Mouse (Mus musculus): Measurements from ENCODE around the gene 1700125H20Rik. TPM values are rescaled to one million over a fixed set of nuclear protein-coding genes. Genes with fewer than 3 reads are reported as not detected.

Gene 1700125H20Rik
- total RNA-seq, 1 experiment = not detected

GRCm38 (mm10) chr11:85128883-85129282 lies 41.3 kb upstream of the 1700125H20Rik start:
- in situ Hi-C loops (cut with MboI; ENCODE audit: low sequenced_read_pairs in 2 of 2, unreplicated experiment in 2 of 2) = no loop called here
- TF ChIP-seq ZNF384 (IDR thresholded peaks at IDR 0.05; ENCODE audit: low read depth, low read length) = no peak
- no peak for TF ChIP-seq HCFC1 (IDR thresholded peaks at IDR 0.05; ENCODE audit: borderline replicate concordance, insufficient read depth, low read length)
- no peak for TF ChIP-seq CHD2 (IDR thresholded peaks at IDR 0.05; ENCODE audit: low read depth, low read length)
- no peak for TF ChIP-seq MAFK (IDR thresholded peaks at IDR 0.05; ENCODE audit: insufficient read depth, low read depth, low read length)
- no peak for TF ChIP-seq ZC3H11A (IDR thresholded peaks at IDR 0.05; ENCODE audit: borderline replicate concordance, low read depth, low read length)

GRCm38 (mm10) chr11:85131542-85131941 lies 38.7 kb upstream of the 1700125H20Rik start:
- no peak for DNase-seq (ENCODE audit: low read depth, low spot score)
- no peak overlapping the region for H3K27ac ChIP-seq (ENCODE audit: insufficient read depth, low read depth, low read length, poor library complexity, severe bottlenecking)
- H3K9me3 ChIP-seq (ENCODE audit: control insufficient read depth, insufficient read depth, low read depth, low read length) = no peaks in the 10 kb centered on the region
- H3K36me3 ChIP-seq (ENCODE audit: control insufficient read depth, insufficient read depth, low read length, poor library complexity, severe bottlenecking) = no peaks in the 10 kb centered on the region
- in situ Hi-C loops (cut with MboI; ENCODE audit: low sequenced_read_pairs in 2 of 2, unreplicated experiment in 2 of 2) = no loop called here
- H3K4me3 ChIP-seq (ENCODE audit: insufficient read depth in 1 of 2, low read depth in 1 of 2, low read length in 2 of 2, poor library complexity in 1 of 2, severe bottlenecking in 1 of 2) = no peak overlapping the region
- H3K4me1 ChIP-seq (ENCODE audit: control insufficient read depth in 2 of 2, insufficient read depth in 2 of 2, low read length in 2 of 2, poor library complexity in 1 of 2) = no peaks in the 10 kb centered on the region
- H3K9ac ChIP-seq (ENCODE audit: insufficient read depth, low read depth, low read length, poor library complexity, severe bottlenecking) = no peak overlapping the region
- no peak for TF ChIP-seq CHD2 (IDR thresholded peaks at IDR 0.05; ENCODE audit: low read depth, low read length)
- no peak for TF ChIP-seq ZNF384 (IDR thresholded peaks at IDR 0.05; ENCODE audit: low read depth, low read length)
- no peak for TF ChIP-seq ZC3H11A (IDR thresholded peaks at IDR 0.05; ENCODE audit: borderline replicate concordance, low read depth, low read length)
- no peak for TF ChIP-seq HCFC1 (IDR thresholded peaks at IDR 0.05; ENCODE audit: borderline replicate concordance, insufficient read depth, low read length)
- no peak for TF ChIP-seq MAFK (IDR thresholded peaks at IDR 0.05; ENCODE audit: insufficient read depth, low read depth, low read length)

More at GRCm38 (mm10) chr11:85128883-85129282, 41.3 kb upstream of the 1700125H20Rik start:
- no peaks in the 10 kb centered on the region for H3K36me3 ChIP-seq (ENCODE audit: control insufficient read depth, insufficient read depth, low read length, poor library complexity, severe bottlenecking)
- no peak for DNase-seq (ENCODE audit: low read depth, low spot score)
- no peak overlapping the region for H3K27ac ChIP-seq (ENCODE audit: insufficient read depth, low read depth, low read length, poor library complexity, severe bottlenecking)
- H3K4me1 ChIP-seq (ENCODE audit: control insufficient read depth in 2 of 2, insufficient read depth in 2 of 2, low read length in 2 of 2, poor library complexity in 1 of 2) = no peaks in the 10 kb centered on the region
- H3K4me3 ChIP-seq (ENCODE audit: insufficient read depth in 1 of 2, low read depth in 1 of 2, low read length in 2 of 2, poor library complexity in 1 of 2, severe bottlenecking in 1 of 2) = no peak overlapping the region
- no peaks in the 10 kb centered on the region for H3K9me3 ChIP-seq (ENCODE audit: control insufficient read depth, insufficient read depth, low read depth, low read length)
- H3K9ac ChIP-seq (ENCODE audit: insufficient read depth, low read depth, low read length, poor library complexity, severe bottlenecking) = no peak overlapping the region

- H3K27ac ChIP-seq (ENCODE audit: insufficient read depth, low read depth, low read length, poor library complexity, severe bottlenecking) = no peak overlapping the region; the same call in 1 of the 2 replicates
- no peaks in the 10 kb centered on the region for H3K9me3 ChIP-seq (ENCODE audit: control insufficient read depth, insufficient read depth, low read depth, low read length)
- H3K4me3 ChIP-seq (ENCODE audit: insufficient read depth in 1 of 2, low read depth in 1 of 2, low read length in 2 of 2, poor library complexity in 1 of 2, severe bottlenecking in 1 of 2) = peak overlapping the region; percentile 96 to 98
- peaks cover 2 to 6% of the 10 kb centered on the region in 2 experiments; a peak in 3 of 4 replicates for H3K4me1 ChIP-seq (ENCODE audit: control insufficient read depth in 2 of 2, insufficient read depth in 2 of 2, low read length in 2 of 2, poor library complexity in 1 of 2)
- DNase-seq (ENCODE audit: low read depth, low spot score) = peak; percentile 16
- H3K36me3 ChIP-seq (ENCODE audit: control insufficient read depth, insufficient read depth, low read length, poor library complexity, severe bottlenecking) = no peaks in the 10 kb centered on the region
- TF ChIP-seq ZNF384 (IDR thresholded peaks at IDR 0.05; ENCODE audit: low read depth, low read length) = 0 out of 2 replicates have a peak, but pooled peaks have one; percentile 48
- no peak for TF ChIP-seq HCFC1 (IDR thresholded peaks at IDR 0.05; ENCODE audit: borderline replicate concordance, insufficient read depth, low read length)
- in situ Hi-C loops (cut with MboI; ENCODE audit: low sequenced_read_pairs in 2 of 2, unreplicated experiment in 2 of 2) = no loop called here
- H3K9ac ChIP-seq (ENCODE audit: insufficient read depth, low read depth, low read length, poor library complexity, severe bottlenecking) = peak overlapping the region; percentile 86
Measured at GRCm38 (mm10) chr11:85138776-85139474, 31.3 kb upstream of the 1700125H20Rik start.

GRCm38 (mm10) chr11:85139581-85140540 lies 30.3 kb upstream of the 1700125H20Rik start, which contains the start of gene Usp32:
Gene Usp32 (minus strand): TSS chr11:85140161.
- Histone ChIP-seq H3K27ac (ENCODE audit: insufficient read depth, low read depth, low read length, poor library complexity, severe bottlenecking) (peak within 1 kb of the TSS; percentile 77), H3K36me3 (ENCODE audit: control insufficient read depth, insufficient read depth, low read length, poor library complexity, severe bottlenecking) (no peaks in the 10 kb centered on the region), H3K9ac (ENCODE audit: insufficient read depth, low read depth, low read length, poor library complexity, severe bottlenecking) (peak within 1 kb of the TSS; percentile 86), H3K9me3 (ENCODE audit: control insufficient read depth, insufficient read depth, low read depth, low read length) (no peaks in the 10 kb centered on the region), H3K4me1 (ENCODE audit: control insufficient read depth in 2 of 2, insufficient read depth in 2 of 2, low read length in 2 of 2, poor library complexity in 1 of 2) (peaks cover 2 to 6% of the 10 kb centered on the region in 2 experiments; a peak in 3 of 4 replicates), H3K4me3 (ENCODE audit: insufficient read depth in 1 of 2, low read depth in 1 of 2, low read length in 2 of 2, poor library complexity in 1 of 2, severe bottlenecking in 1 of 2) (peak within 1 kb of the TSS; percentile 96 to 98)
- in situ Hi-C loops (cut with MboI; ENCODE audit: low sequenced_read_pairs in 2 of 2, unreplicated experiment in 2 of 2) = no loop called here
- TF ChIP-seq HCFC1 (IDR thresholded peaks at IDR 0.05; ENCODE audit: borderline replicate concordance, insufficient read depth, low read length) = 0 out of 2 replicates have a peak, but pooled peaks have one; percentile 52
- TF ChIP-seq ZC3H11A (IDR thresholded peaks at IDR 0.05; ENCODE audit: borderline replicate concordance, low read depth, low read length) = no peak
- peak; percentile 93 for DNase-seq (ENCODE audit: low read depth, low spot score)

Data from ES-E14 (cell line).